8 mouse cellular contexts compared by ENCODE assay signal in the genomic region with DNA sequence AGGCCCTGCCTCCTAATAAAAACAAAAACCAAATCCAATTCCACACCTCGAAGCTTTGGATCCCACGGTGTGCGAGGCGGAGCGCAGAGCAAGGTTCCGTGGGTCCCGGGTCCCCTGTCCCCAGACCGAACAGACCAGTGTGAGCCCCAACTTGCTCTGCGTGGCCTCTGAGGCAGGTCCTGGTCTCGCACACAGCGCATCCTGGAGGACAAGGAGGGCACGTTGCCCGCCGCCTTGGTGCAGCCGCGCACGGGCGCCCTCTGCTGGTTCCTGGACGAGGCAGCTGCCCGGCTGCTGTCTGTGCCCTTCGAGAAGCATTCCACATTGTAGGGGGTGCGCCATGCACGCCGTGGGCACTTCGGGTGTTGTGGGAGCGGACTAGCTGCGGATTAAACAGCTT. TPM values are rescaled to one million over a fixed set of nuclear protein-coding genes. Genes with fewer than 3 reads are reported as not detected.
DNase-seq lines count a peak whose midpoint lies in the region; ATAC-seq and TF ChIP-seq lines count a peak whose summit lies in the region.

No protein-coding gene starts in this region.

- peaks cover 37% of the 10 kb centered on the region for H3K4me1 ChIP-seq in forebrain, embryonic 13.5 days
- H3K4me1 ChIP-seq in neural tube, embryonic 15.5 days: peaks cover 37% of the 10 kb centered on the region
- H3K4me1 ChIP-seq in testis, adult 2 months (ENCODE audit: control insufficient read depth, insufficient read depth, low read length): peaks cover 12% of the 10 kb centered on the region

- TF ChIP-seq CTCF in testis, adult 2 months (IDR thresholded peaks at IDR 0.05; ENCODE audit: control insufficient read depth, insufficient read depth, insufficient replicate concordance, low read depth, low read length): peak; percentile 87; the same call in 1 of the 2 replicates

- peak overlapping the region; percentile 9; the same call in 1 of the 2 replicates for H3K4me3 ChIP-seq in forebrain, embryonic 13.5 days
- no peak overlapping the region for H3K4me3 ChIP-seq in neural tube, embryonic 15.5 days (replicated peaks)
- no peak overlapping the region; the same call in 1 of the 2 replicates for H3K4me3 ChIP-seq in testis, adult 2 months (ENCODE audit: control insufficient read depth, low read depth, low read length)

- intact Hi-C loops in heart, postnatal 10 days (cut with DNase I): loop anchor here (1.0 to 2.0 kb wide), 3 partner anchors 35 to 155 kb away; no protein-coding TSS in a partner anchor

- DNase-seq in CD8-positive naive resting alpha-beta T cell, adult 2 months (ENCODE audit: low read depth in 2 of 2, low spot score in 2 of 2): peak; percentile 90
- peak; percentile 75 for DNase-seq in c-Kit-positive CD71-positive TER-119-positive erythroid progenitor cells, embryonic 14.5 days (ENCODE audit: low spot score)
- DNase-seq in heart, postnatal 10 days: peak; percentile 90 to 94
- DNase-seq in layer of hippocampus, adult 18-20 months (ENCODE audit: low spot score in 2 of 2): peak; percentile 77 to 94
- peak; percentile 82 to 87 for DNase-seq in lung, adult 18-20 months

- H3K4me2 ChIP-seq in forebrain, embryonic 13.5 days: peak overlapping the region; percentile 39
- peak overlapping the region; percentile 39 for H3K4me2 ChIP-seq in neural tube, embryonic 15.5 days

- ATAC-seq in forebrain, embryonic 13.5 days: peak; percentile 46
- peak; percentile 2; the same call in 1 of the 2 replicates for ATAC-seq in neural tube, embryonic 15.5 days (ENCODE audit: low FRiP score)

- peaks cover 10% of the 10 kb centered on the region; the same call in 1 of the 2 replicates for H3K36me3 ChIP-seq in forebrain, embryonic 13.5 days (ENCODE audit: poor library complexity, severe bottlenecking)
- peaks cover 6% of the 10 kb centered on the region for H3K36me3 ChIP-seq in neural tube, embryonic 15.5 days
- no peaks in the 10 kb centered on the region for H3K36me3 ChIP-seq in testis, adult 2 months (ENCODE audit: control insufficient read depth, insufficient read depth, low read length)

- TF ChIP-seq POLR2A in testis, adult 2 months (IDR thresholded peaks at IDR 0.05; ENCODE audit: control insufficient read depth, low read depth, low read length): no peak

- no peak overlapping the region for H3K27ac ChIP-seq in forebrain, embryonic 13.5 days
- no peak overlapping the region for H3K27ac ChIP-seq in neural tube, embryonic 15.5 days (replicated peaks)
- no peak overlapping the region for H3K27ac ChIP-seq in testis, adult 2 months (ENCODE audit: control insufficient read depth, insufficient read depth, low read depth, low read length)

- H3K9me3 ChIP-seq in forebrain, embryonic 13.5 days (replicated peaks): no peaks in the 10 kb centered on the region
- no peaks in the 10 kb centered on the region for H3K9me3 ChIP-seq in neural tube, embryonic 15.5 days (replicated peaks)

- H3K27me3 ChIP-seq in forebrain, embryonic 13.5 days: peaks cover 10% of the 10 kb centered on the region
- H3K27me3 ChIP-seq in neural tube, embryonic 15.5 days (replicated peaks): peaks cover 11% of the 10 kb centered on the region
- H3K27me3 ChIP-seq in testis, adult 2 months (ENCODE audit: control insufficient read depth, insufficient read depth, low read length): no peaks in the 10 kb centered on the region

- H3K9ac ChIP-seq in forebrain, embryonic 13.5 days: no peak overlapping the region; the same call in 1 of the 2 replicates
- H3K9ac ChIP-seq in neural tube, embryonic 15.5 days (replicated peaks): 0 out of 2 replicates have a peak overlapping the region, but pooled peaks have one; percentile 23

- 6% methylated on average over 27 of the region's 27 CpGs for WGBS in forebrain, embryonic 13.5 days
- WGBS in neural tube, embryonic 15.5 days: 8% methylated on average over 27 of the region's 27 CpGs

RNA-seq across cellular contexts. Expression of a gene that starts 1.6 kb away (rescaled TPM):
- polyA plus RNA-seq in forebrain, embryonic 13.5 days (2015; fragmentation: Nextera tagmentation; extraction: Ambion mirVana): 5.1 and 6.2 TPM in 2 replicates
- total RNA-seq in heart, postnatal 10 days (2021): 1 to 10 TPM in 1 of 2 experiments, under 1 TPM in 1; 0.81 to 1.3 TPM
- 1 to 10 TPM; 2.5 to 3.1 TPM for total RNA-seq in layer of hippocampus, adult 18-20 months (2021)
- 8.4 and 10.2 TPM in 2 replicates for polyA plus RNA-seq in neural tube, embryonic 15.5 days (2015; fragmentation: Nextera tagmentation; extraction: Ambion mirVana)
- polyA plus RNA-seq in testis, adult 2 months (2012; rRNA removed): 2.2 and 3.9 TPM in 2 replicates

RNA-seq across cellular contexts. Expression of a gene that starts 3.9 kb away (rescaled TPM):
- 201 and 206 TPM in 2 replicates for polyA plus RNA-seq in forebrain, embryonic 13.5 days (2015; fragmentation: Nextera tagmentation; extraction: Ambion mirVana)
- 10 to 100 TPM; 78.8 to 87.3 TPM for total RNA-seq in heart, postnatal 10 days (2021)
- 10 to 100 TPM; 32.0 to 33.1 TPM for total RNA-seq in layer of hippocampus, adult 18-20 months (2021)
- polyA plus RNA-seq in neural tube, embryonic 15.5 days (2015; fragmentation: Nextera tagmentation; extraction: Ambion mirVana): 223 and 232 TPM in 2 replicates
- 88.4 and 93.6 TPM in 2 replicates for polyA plus RNA-seq in testis, adult 2 months (2012; rRNA removed)

RNA-seq across cellular contexts. Expression of a gene that starts 14.9 kb away (rescaled TPM):
- polyA plus RNA-seq in forebrain, embryonic 13.5 days (2015; fragmentation: Nextera tagmentation; extraction: Ambion mirVana): 37.5 and 39.9 TPM in 2 replicates
- total RNA-seq in heart, postnatal 10 days (2021): 10 to 100 TPM; 46.3 to 54.9 TPM
- 10 to 100 TPM; 53.7 to 54.1 TPM for total RNA-seq in layer of hippocampus, adult 18-20 months (2021)
- 73.4 and 76.9 TPM in 2 replicates for polyA plus RNA-seq in neural tube, embryonic 15.5 days (2015; fragmentation: Nextera tagmentation; extraction: Ambion mirVana)
- polyA plus RNA-seq in testis, adult 2 months (2012; rRNA removed): 31.0 and 37.4 TPM in 2 replicates

RNA-seq across cellular contexts. Expression of a gene that starts 27.2 kb away (rescaled TPM):
- polyA plus RNA-seq in forebrain, embryonic 13.5 days (2015; fragmentation: Nextera tagmentation; extraction: Ambion mirVana): 59.9 and 61.0 TPM in 2 replicates
- 100 to 1,000 TPM; 118 to 120 TPM for total RNA-seq in heart, postnatal 10 days (2021)
- 100 to 1,000 TPM; 105 to 126 TPM for total RNA-seq in layer of hippocampus, adult 18-20 months (2021)
- polyA plus RNA-seq in neural tube, embryonic 15.5 days (2015; fragmentation: Nextera tagmentation; extraction: Ambion mirVana): 83.0 and 85.9 TPM in 2 replicates
- polyA plus RNA-seq in testis, adult 2 months (2012; rRNA removed): 72.5 and 82.1 TPM in 2 replicates

RNA-seq across cellular contexts. Expression of a gene that starts 29.5 kb away (rescaled TPM):
- polyA plus RNA-seq in forebrain, embryonic 13.5 days (2015; fragmentation: Nextera tagmentation; extraction: Ambion mirVana): 0.06 TPM in 1 of 2 replicates, not detected in the other
- total RNA-seq in heart, postnatal 10 days (2021): under 1 TPM in 1 of 2 experiments, not detected in 1; 0.12 TPM
- under 1 TPM; 0.12 to 0.15 TPM for total RNA-seq in layer of hippocampus, adult 18-20 months (2021)
- polyA plus RNA-seq in neural tube, embryonic 15.5 days (2015; fragmentation: Nextera tagmentation; extraction: Ambion mirVana): 0.15 TPM in 1 of 2 replicates, not detected in the other
- polyA plus RNA-seq in testis, adult 2 months (2012; rRNA removed): 0.29 and 0.47 TPM in 2 replicates
